Mouse (Mus musculus) embryo, embryonic 9.5 days (tissue): Measurements from ENCODE around the gene Exoc3l.
"Not testable (repeated sequence)": the region's sequence is repeated elsewhere in the genome, so short reads cannot be mapped to it uniquely, and the experiment has no call there.

Source experiments
- DNase-seq: peaks from one replicate; pipeline ENCODE4 v3.0.0-alpha.2; 2017; ENCODE audit errors: extremely low spot score

Gene Exoc3l

GRCm38 (mm10) chr8:105292471-105292870 is 3.4 kb downstream of the Exoc3l start:
- no peak for DNase-seq

- not testable (repeated sequence) for DNase-seq
Measured at GRCm38 (mm10) chr8:105291802-105292201, 4.1 kb downstream of the Exoc3l start.

- not testable (repeated sequence) for DNase-seq
Measured at GRCm38 (mm10) chr8:105291364-105291763, 4.5 kb downstream of the Exoc3l start.

- DNase-seq = peak; percentile 85
Measured at GRCm38 (mm10) chr8:105290554-105291314, 5.2 kb downstream of the Exoc3l start.

GRCm38 (mm10) chr8:105289805-105290460 is 6.0 kb downstream of the Exoc3l start, which contains the start of gene 4931428F04Rik:
Gene 4931428F04Rik, minus strand, starts transcription at chr8:105289864.
- peak; percentile 62 for DNase-seq

- DNase-seq = peak; percentile 94
Measured at GRCm38 (mm10) chr8:105288958-105289732, 6.8 kb downstream of the Exoc3l start.

- DNase-seq = no peak
Measured at GRCm38 (mm10) chr8:105288231-105288630, 7.7 kb downstream of the Exoc3l start.

- DNase-seq = no peak
Measured at GRCm38 (mm10) chr8:105286907-105287306, 9.0 kb downstream of the Exoc3l start.

GRCm38 (mm10) chr8:105285514-105285913 is 10.4 kb downstream of the Exoc3l start:
- DNase-seq = no peak

GRCm38 (mm10) chr8:105283074-105283473 is 12.8 kb downstream of the Exoc3l start:
- DNase-seq = peak; percentile 42

GRCm38 (mm10) chr8:105282239-105282638 is 13.7 kb downstream of the Exoc3l start:
- DNase-seq = no peak

- no peak for DNase-seq
Measured at GRCm38 (mm10) chr8:105281821-105282220, 14.1 kb downstream of the Exoc3l start.

- DNase-seq = no peak
Measured at GRCm38 (mm10) chr8:105280567-105280966, 15.3 kb downstream of the Exoc3l start.

GRCm38 (mm10) chr8:105278911-105279334 is 17.0 kb downstream of the Exoc3l start:
- DNase-seq = no peak

- no peak for DNase-seq
Measured at GRCm38 (mm10) chr8:105276292-105277120, 19.4 kb downstream of the Exoc3l start.

GRCm38 (mm10) chr8:105275840-105276239 is 20.1 kb downstream of the Exoc3l start, which contains the start of gene Nol3:
Gene Nol3, plus strand, starts transcription at chr8:105276140.
- no peak for DNase-seq

GRCm38 (mm10) chr8:105275387-105275786 is 20.5 kb downstream of the Exoc3l start:
- no peak for DNase-seq

GRCm38 (mm10) chr8:105270916-105271186 is 25.1 kb downstream of the Exoc3l start:
- DNase-seq = no peak

- no peak for DNase-seq
Measured at GRCm38 (mm10) chr8:105270101-105270915, 25.6 kb downstream of the Exoc3l start.

GRCm38 (mm10) chr8:105269461-105269947 is 26.4 kb downstream of the Exoc3l start, which contains the start of gene Hsf4:
Gene Hsf4, plus strand, starts transcription at chr8:105269801.
- no peak for DNase-seq
